Mouse (Mus musculus): ENCODE measurements at regions not wholly inside any gene's neighbourhood (a gene's known extent, or its start where the extent isn't known, plus 50 kb on each side); places are given as distances from the start of the nearest gene placed in this dataset.
A peak's percentile ranks its signal among the peaks of the same experiment; 100 is the strongest.

DNA sequence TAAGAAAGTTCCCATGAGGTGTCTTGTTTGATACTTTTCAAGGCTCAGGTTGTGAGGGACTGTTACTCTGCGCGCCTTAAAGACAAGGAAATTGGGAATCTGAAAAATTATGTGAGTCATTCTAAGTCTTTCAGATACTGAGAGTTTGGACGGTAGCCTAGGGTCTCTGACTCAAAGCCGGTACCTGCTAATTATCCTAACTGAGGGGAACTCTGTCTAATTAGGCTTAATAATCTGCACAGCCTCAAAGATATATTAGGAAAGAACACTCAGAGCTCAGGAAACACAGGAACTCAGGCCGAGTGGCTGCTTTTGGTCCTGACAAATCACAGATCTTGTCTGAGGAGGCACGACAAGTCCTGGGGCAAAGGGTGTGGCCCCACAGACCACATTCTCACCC lies 295.7 kb downstream of the Lmo4 start:
- WGBS, result 40% methylated on average over 6 of the region's 6 CpGs
- ATAC-seq (replicated peaks), result no peak
- no peak overlapping the region for H3K4me3 ChIP-seq
- no peak overlapping the region for H3K27ac ChIP-seq (replicated peaks)
- H3K36me3 ChIP-seq, result no peaks in the 10 kb centered on the region
- peaks cover 23% of the 10 kb centered on the region for H3K27me3 ChIP-seq
- no peaks in the 10 kb centered on the region for H3K9me3 ChIP-seq
- H3K4me1 ChIP-seq, result peaks cover 10% of the 10 kb centered on the region
- H3K4me2 ChIP-seq (replicated peaks), result no peak overlapping the region
- H3K9ac ChIP-seq (replicated peaks), result no peak overlapping the region

GRCm38 (mm10) chr3:143903421-143903820 lies 301.6 kb downstream of the Lmo4 start:
- 86% methylated on average over 2 of the region's 2 CpGs for WGBS
- H3K4me1 ChIP-seq, result no peaks in the 10 kb centered on the region
- no peaks in the 10 kb centered on the region for H3K27me3 ChIP-seq
- no peaks in the 10 kb centered on the region for H3K36me3 ChIP-seq
- H3K9me3 ChIP-seq, result no peaks in the 10 kb centered on the region
- no peak overlapping the region for H3K27ac ChIP-seq (replicated peaks)
- ATAC-seq (replicated peaks), result no peak
- H3K4me2 ChIP-seq (replicated peaks), result no peak overlapping the region
- H3K9ac ChIP-seq (replicated peaks), result no peak overlapping the region
- H3K4me3 ChIP-seq, result no peak overlapping the region

DNA sequence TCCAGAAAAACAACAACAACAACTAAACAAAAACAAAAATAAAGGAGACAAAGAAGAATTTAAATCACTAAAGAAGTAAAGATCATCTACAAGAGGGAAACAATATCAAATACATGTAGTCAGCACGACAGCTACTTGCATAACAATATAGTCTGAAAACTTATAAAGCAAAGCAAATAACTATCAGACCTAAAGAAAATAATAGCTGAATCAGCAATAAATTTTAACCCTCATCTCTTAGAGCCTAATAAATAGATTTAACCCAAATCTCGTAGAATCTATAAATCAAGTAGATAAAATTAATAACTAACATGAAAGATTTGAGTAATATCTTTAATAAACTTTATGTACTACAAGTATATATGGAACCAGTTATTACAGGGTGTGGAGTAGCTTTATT lies 324.2 kb downstream of the Lmo4 start:
- no peak overlapping the region for H3K4me3 ChIP-seq
- no peaks in the 10 kb centered on the region for H3K9me3 ChIP-seq
- H3K9ac ChIP-seq (replicated peaks), result no peak overlapping the region
- no peaks in the 10 kb centered on the region for H3K27me3 ChIP-seq
- ATAC-seq (replicated peaks), result no peak
- H3K4me1 ChIP-seq, result no peaks in the 10 kb centered on the region
- H3K4me2 ChIP-seq (replicated peaks), result no peak overlapping the region
- H3K27ac ChIP-seq (replicated peaks), result no peak overlapping the region
- no peaks in the 10 kb centered on the region for H3K36me3 ChIP-seq
- 91% methylated on average over 2 of the region's 2 CpGs for WGBS

GRCm38 (mm10) chr3:143873876-143874275 lies 331.1 kb downstream of the Lmo4 start:
- no peaks in the 10 kb centered on the region for H3K36me3 ChIP-seq
- no peaks in the 10 kb centered on the region for H3K27me3 ChIP-seq
- no peak for ATAC-seq (replicated peaks)
- no peak overlapping the region for H3K4me2 ChIP-seq (replicated peaks)
- H3K4me3 ChIP-seq, result no peak overlapping the region
- H3K4me1 ChIP-seq, result no peaks in the 10 kb centered on the region
- H3K9me3 ChIP-seq, result no peaks in the 10 kb centered on the region
- WGBS, result 86% methylated on average over 3 of the region's 3 CpGs
- no peak overlapping the region for H3K27ac ChIP-seq (replicated peaks)
- H3K9ac ChIP-seq (replicated peaks), result no peak overlapping the region

DNA sequence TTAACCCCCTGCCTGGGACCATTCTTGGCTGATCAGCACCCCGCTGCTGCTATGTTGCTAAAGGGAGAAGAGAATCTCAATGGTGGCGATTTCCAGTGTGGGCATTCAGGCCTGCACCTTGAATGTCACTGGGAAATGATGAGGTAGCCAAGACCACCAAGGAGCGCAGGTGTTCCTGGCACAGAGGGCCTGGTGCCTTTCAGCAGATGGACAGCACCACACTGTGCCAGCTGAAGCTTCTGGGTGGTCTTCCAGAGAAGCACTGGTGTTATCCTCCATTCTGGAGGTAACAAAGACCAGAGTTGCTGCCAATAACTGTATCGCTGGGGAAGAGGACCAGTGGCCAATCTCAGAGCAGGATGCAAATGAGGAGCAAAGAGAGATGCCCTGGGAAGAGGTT lies 338.5 kb downstream of the Lmo4 start:
- Histone ChIP-seq H3K4me1 (peaks cover 9% of the 10 kb centered on the region; the same call in 1 of the 2 replicates), H3K36me3 (no peaks in the 10 kb centered on the region), H3K27me3 (no peaks in the 10 kb centered on the region), H3K9me3 (no peaks in the 10 kb centered on the region), H3K27ac (replicated peaks) (no peak overlapping the region), H3K4me2 (replicated peaks) (no peak overlapping the region), H3K9ac (replicated peaks) (no peak overlapping the region), H3K4me3 (no peak overlapping the region)
- 61% methylated on average over 4 of the region's 4 CpGs for WGBS
- ATAC-seq (replicated peaks), result no peak

GRCm38 (mm10) chr3:143865626-143866025 lies 339.4 kb downstream of the Lmo4 start:
- H3K9ac ChIP-seq (replicated peaks), result no peak overlapping the region
- no peak overlapping the region for H3K4me3 ChIP-seq
- no peaks in the 10 kb centered on the region for H3K27me3 ChIP-seq
- no peak for ATAC-seq (replicated peaks)
- peaks cover 9% of the 10 kb centered on the region; the same call in 1 of the 2 replicates for H3K4me1 ChIP-seq
- no peaks in the 10 kb centered on the region for H3K9me3 ChIP-seq
- WGBS, result 67% methylated on average over 7 of the region's 7 CpGs
- no peak overlapping the region for H3K4me2 ChIP-seq (replicated peaks)
- H3K27ac ChIP-seq (replicated peaks), result no peak overlapping the region
- H3K36me3 ChIP-seq, result no peaks in the 10 kb centered on the region

DNA sequence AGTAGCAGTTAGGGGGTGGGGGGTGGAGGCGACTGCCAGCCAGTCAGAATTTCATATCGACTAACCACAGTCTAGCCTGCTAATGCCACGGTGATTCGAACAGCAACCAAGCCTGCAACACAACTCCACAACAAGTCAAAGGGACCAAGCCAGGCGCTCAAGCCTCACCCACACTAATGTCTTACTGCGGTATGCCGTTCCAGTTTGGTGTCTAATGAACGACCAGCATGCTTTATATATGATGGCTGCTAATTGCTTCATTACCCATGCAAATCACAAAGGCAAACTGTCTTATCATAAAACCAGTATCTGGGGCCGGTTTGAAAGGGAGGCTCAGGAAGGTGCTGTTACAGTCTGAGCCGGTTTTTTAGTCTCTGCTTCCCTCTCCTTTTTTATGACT lies 340.5 kb downstream of the Lmo4 start:
- H3K27me3 ChIP-seq, result no peaks in the 10 kb centered on the region
- 0 out of 2 replicates have a peak, but pooled peaks have one; percentile 19 for ATAC-seq (replicated peaks)
- WGBS, result 39% methylated on average over 10 of the region's 10 CpGs

DNA sequence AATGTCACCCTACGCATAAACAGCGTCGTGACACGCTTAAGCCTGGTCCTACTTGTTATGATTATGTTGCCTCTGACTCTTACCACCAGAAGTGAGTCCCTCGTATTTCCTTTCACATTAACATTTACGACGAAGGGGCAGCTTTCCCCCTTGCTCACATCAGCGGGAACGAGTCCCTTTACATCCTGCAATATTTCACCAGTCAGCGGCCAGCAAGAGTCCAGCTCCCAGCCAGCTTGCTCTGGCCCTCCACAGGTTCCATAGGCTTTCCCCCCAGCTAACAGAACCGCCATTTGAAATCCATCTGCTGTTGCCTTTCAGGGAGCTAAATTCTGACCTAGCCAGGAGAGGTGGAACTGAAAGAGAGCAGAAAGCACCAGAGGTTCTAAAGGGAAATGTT lies 342.5 kb downstream of the Lmo4 start:
- Histone ChIP-seq H3K9ac (replicated peaks) (no peak overlapping the region), H3K4me2 (replicated peaks) (no peak overlapping the region), H3K9me3 (no peaks in the 10 kb centered on the region), H3K4me3 (no peak overlapping the region), H3K27me3 (no peaks in the 10 kb centered on the region), H3K27ac (replicated peaks) (no peak overlapping the region), H3K4me1 (peaks cover 9% of the 10 kb centered on the region; the same call in 1 of the 2 replicates), H3K36me3 (no peaks in the 10 kb centered on the region)
- 93% methylated on average over 11 of the region's 11 CpGs for WGBS
- ATAC-seq (replicated peaks), result no peak

More for the DNA sequence above, 340.5 kb downstream of the Lmo4 start:
- Histone ChIP-seq H3K36me3 (no peaks in the 10 kb centered on the region), H3K27ac (replicated peaks) (no peak overlapping the region), H3K4me3 (no peak overlapping the region), H3K9ac (replicated peaks) (no peak overlapping the region), H3K4me1 (peaks cover 9% of the 10 kb centered on the region; the same call in 1 of the 2 replicates), H3K4me2 (replicated peaks) (no peak overlapping the region), H3K9me3 (no peaks in the 10 kb centered on the region)

GRCm38 (mm10) chr3:143861866-143862265 lies 343.2 kb downstream of the Lmo4 start:
- no peaks in the 10 kb centered on the region for H3K36me3 ChIP-seq
- WGBS, result 82% methylated on average over 4 of the region's 4 CpGs
- no peak overlapping the region for H3K9ac ChIP-seq (replicated peaks)
- no peaks in the 10 kb centered on the region for H3K27me3 ChIP-seq
- peaks cover 9% of the 10 kb centered on the region; the same call in 1 of the 2 replicates for H3K4me1 ChIP-seq
- no peak overlapping the region for H3K4me3 ChIP-seq
- H3K4me2 ChIP-seq (replicated peaks), result no peak overlapping the region
- H3K9me3 ChIP-seq, result no peaks in the 10 kb centered on the region
- no peak overlapping the region for H3K27ac ChIP-seq (replicated peaks)
- ATAC-seq (replicated peaks), result no peak

- Histone ChIP-seq H3K4me1 (no peaks in the 10 kb centered on the region), H3K9ac (replicated peaks) (no peak overlapping the region), H3K4me2 (replicated peaks) (no peak overlapping the region), H3K36me3 (no peaks in the 10 kb centered on the region), H3K4me3 (no peak overlapping the region), H3K27ac (replicated peaks) (no peak overlapping the region), H3K27me3 (no peaks in the 10 kb centered on the region), H3K9me3 (no peaks in the 10 kb centered on the region)
- no peak for ATAC-seq (replicated peaks)
- WGBS, result 86% methylated on average over 7 of the region's 7 CpGs
These were observed 369.3 kb downstream of the Lmo4 start for GRCm38 (mm10) chr3:143835611-143836240.

- H3K27ac ChIP-seq (replicated peaks), result no peak overlapping the region
- no peak overlapping the region for H3K4me3 ChIP-seq
- no peaks in the 10 kb centered on the region for H3K27me3 ChIP-seq
- 84% methylated on average over 2 of the region's 2 CpGs for WGBS
- H3K9me3 ChIP-seq, result no peaks in the 10 kb centered on the region
- no peaks in the 10 kb centered on the region for H3K36me3 ChIP-seq
- H3K4me2 ChIP-seq (replicated peaks), result no peak overlapping the region
- no peak overlapping the region for H3K9ac ChIP-seq (replicated peaks)
- ATAC-seq (replicated peaks), result no peak
- no peaks in the 10 kb centered on the region for H3K4me1 ChIP-seq
These were observed 370.3 kb downstream of the Lmo4 start for GRCm38 (mm10) chr3:143834725-143835124.

GRCm38 (mm10) chr3:143823395-143823777 lies 381.6 kb downstream of the Lmo4 start:
- WGBS, result 72% methylated on average over 1 of the region's 1 CpGs
- Histone ChIP-seq H3K27me3 (no peaks in the 10 kb centered on the region), H3K9ac (replicated peaks) (no peak overlapping the region), H3K27ac (replicated peaks) (no peak overlapping the region), H3K36me3 (no peaks in the 10 kb centered on the region), H3K4me3 (no peak overlapping the region), H3K4me2 (replicated peaks) (no peak overlapping the region), H3K4me1 (no peaks in the 10 kb centered on the region), H3K9me3 (no peaks in the 10 kb centered on the region)
- ATAC-seq (replicated peaks), result no peak
